Mouse (Mus musculus) adrenal gland, postnatal 4 days (tissue): ENCODE data around the gene Tmem132d. TPM values are rescaled to one million over a fixed set of nuclear protein-coding genes. Genes with fewer than 3 reads are reported as not detected.
"Not testable (repeated sequence)": the region's sequence is repeated elsewhere in the genome, so short reads cannot be mapped to it uniquely, and the experiment has no call there.

Experiments used
- DNase-seq, 2 experiments: peaks; one replicate each; pipeline ENCODE4 v3.0.0; 2021 to 2022; ENCODE audit warnings: low spot score in 2 of 2, mixed read lengths in 2 of 2
- total RNA-seq, 2 experiments: library from RNA; stranded (reverse); gene quantifications; 2 replicates each; pipeline ENCODE4 v1.2.3; 2021

Tmem132d gene
- total RNA-seq, 2 experiments from 2014 or later = 0.48 to 1.3 TPM

- DNase-seq = no peak
Measured at GRCm38 (mm10) chr5:127806850-127807249, 626.0 kb downstream of the Tmem132d start.

- no peak for DNase-seq
Measured at GRCm38 (mm10) chr5:127800907-127801306, 632.0 kb downstream of the Tmem132d start.

DNA sequence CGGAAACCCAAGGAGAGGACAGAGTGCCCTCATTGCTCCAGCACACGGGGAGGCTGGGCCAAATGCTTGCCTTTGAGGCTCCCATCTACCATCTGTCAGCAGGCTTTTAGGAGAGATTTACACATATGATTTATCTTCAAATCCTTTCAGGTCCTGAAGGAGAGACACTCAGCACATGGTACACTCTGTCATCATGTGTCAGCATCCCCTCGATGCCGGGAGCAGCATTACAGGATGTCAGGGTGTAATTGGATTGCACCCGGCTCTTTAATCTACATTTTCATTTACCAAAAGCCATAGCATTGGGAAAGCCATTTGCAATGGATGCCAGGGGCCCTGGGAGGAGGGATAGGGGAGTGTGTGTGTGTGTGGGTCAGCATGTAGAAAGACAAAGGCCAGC, 651.7 kb downstream of the Tmem132d start:
- DNase-seq = no peak

DNA sequence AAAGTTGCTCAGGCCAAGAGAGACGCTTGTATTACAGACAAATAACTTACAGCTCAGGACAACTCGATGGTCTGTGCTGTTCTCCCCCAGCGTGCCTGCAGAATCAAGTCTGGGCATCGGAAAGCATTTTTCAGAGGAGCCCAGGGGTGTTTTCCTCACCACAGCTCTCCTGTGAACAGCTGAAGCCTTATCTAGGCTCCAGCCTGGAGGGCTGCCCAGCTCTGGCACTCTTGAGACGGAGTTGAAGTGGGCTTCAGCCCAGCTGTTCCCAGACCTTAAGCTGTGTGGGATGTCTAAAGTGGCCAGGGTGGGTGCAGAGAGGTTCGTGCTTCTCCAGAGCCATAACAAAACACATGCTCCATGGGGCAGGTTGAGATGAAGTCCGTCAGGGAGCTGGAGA, 657.1 kb downstream of the Tmem132d start:
- DNase-seq = no peak

DNA sequence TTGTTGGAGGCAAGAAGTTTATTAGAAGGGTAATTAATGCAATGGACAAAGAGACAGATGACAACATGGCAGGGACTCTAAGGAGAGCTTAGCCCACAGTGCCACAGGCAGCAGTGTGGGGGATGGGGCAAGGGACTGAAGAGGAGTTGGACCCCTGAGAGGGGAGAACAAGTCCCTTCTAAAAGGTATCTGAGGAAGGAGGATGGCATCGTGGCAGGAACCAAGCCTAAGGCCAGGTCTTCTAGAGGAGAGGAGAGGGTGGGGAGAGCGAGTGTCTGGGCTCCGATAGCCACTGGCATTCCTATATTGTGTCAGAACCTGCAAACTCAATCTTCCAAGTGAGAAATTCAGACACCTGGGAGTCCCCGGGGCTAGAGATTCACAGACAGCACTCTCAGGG, 674.3 kb downstream of the Tmem132d start:
- no peak for DNase-seq

GRCm38 (mm10) chr5:127756671-127757423, 676.0 kb downstream of the Tmem132d start:
- DNase-seq = no peak

DNA sequence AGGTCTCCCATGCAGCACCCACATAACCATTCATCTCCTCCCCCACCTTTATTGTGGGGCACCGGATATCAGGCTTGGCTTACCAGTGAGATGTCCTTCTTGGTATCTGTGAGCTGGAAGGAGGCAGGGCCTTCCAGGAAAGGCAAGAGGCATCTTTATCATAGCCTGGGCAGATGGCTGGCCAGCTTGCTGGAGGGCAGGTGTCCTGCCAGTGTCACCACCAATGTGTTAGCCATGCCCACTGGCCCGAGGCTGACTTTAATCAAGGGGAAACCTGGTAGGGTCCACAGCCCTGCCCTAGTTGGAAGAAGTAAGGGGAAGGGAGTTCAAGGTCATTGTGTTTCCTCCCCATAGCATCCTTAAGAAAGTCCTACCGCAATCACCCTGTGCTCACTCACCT, 676.9 kb downstream of the Tmem132d start:
- DNase-seq = no peak

- DNase-seq = no peak
Measured at GRCm38 (mm10) chr5:127755594-127755993, 677.3 kb downstream of the Tmem132d start.

DNA sequence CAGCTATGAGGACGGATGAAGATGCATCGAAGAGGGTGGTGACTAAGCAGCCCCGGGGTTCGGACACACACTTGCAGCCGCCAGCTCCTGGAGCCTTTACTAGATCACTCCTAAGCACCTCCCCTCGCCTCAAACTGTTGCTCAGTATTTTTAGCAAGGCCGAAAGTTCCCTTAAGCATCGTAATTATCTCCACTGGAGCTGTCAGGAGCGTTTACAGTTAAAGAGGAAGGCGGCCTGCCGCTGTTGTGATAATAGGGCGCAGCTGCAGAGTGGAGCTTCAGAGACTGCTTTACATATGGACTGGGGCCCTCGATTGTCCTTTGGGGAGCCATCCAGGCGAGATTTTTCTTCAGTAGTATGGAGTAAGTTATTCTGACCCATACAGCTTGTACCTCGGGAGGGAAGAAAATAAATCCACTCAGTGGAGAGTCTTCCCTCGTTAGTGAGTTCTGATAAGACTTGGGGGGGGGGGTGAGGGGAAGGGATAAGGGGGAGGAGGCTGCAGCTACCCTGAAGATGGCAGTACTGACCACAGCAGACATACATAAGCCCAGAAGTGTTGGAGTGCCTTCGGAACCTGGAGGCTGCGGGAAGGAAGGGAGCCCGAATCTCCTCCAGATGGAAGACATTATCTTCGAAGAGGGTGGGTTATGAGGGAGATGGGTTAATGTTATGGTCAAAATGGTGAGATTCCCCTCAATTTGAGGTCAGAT, 681.5 kb downstream of the Tmem132d start:
- no peak for DNase-seq

- not testable (repeated sequence) for DNase-seq
Measured at GRCm38 (mm10) chr5:127749540-127749939, 683.3 kb downstream of the Tmem132d start.

- no peak for DNase-seq
Measured at GRCm38 (mm10) chr5:127741331-127741730, 691.5 kb downstream of the Tmem132d start.

Other genes starting within 250 kb of the Tmem132d start
- gene Fzd10, start 167.8 kb upstream of the Tmem132d start, total RNA-seq = 1 to 10 TPM in 1 of 2 experiments, under 1 TPM in 1; 0.68 to 1.3 TPM